Mouse (Mus musculus) G1E (cell line): Measurements from ENCODE around the gene Sncb.

Source experiments
- CTCF ChIP-seq: IDR thresholded peaks from 2 replicates; pipeline ENCODE4 v1.5.1; 2012; ENCODE audit warnings: low read depth, low read length, inconsistent platforms, mixed read lengths
- GATA1 ChIP-seq: IDR thresholded peaks from 2 replicates; pipeline ENCODE4 v1.6.1; 2012; ENCODE audit warnings: borderline replicate concordance, low read length, inconsistent platforms, mixed read lengths
- GATA2 ChIP-seq: IDR thresholded peaks from 2 replicates; pipeline ENCODE4 v1.6.1; 2012; ENCODE audit warnings: low read depth, low read length, inconsistent platforms, borderline replicate concordance
- POLR2AphosphoS5 ChIP-seq: IDR thresholded peaks from 2 replicates; pipeline ENCODE4 v1.6.1; 2012; ENCODE audit warnings: low read depth, low read length, inconsistent platforms; ENCODE audit not compliant: insufficient replicate concordance
- TAL1 ChIP-seq: conservative IDR thresholded peaks from 2 replicates; pipeline ENCODE4 v1.6.1; 2012; ENCODE audit warnings: low read depth, low read length, inconsistent platforms, mixed read lengths

DNA sequence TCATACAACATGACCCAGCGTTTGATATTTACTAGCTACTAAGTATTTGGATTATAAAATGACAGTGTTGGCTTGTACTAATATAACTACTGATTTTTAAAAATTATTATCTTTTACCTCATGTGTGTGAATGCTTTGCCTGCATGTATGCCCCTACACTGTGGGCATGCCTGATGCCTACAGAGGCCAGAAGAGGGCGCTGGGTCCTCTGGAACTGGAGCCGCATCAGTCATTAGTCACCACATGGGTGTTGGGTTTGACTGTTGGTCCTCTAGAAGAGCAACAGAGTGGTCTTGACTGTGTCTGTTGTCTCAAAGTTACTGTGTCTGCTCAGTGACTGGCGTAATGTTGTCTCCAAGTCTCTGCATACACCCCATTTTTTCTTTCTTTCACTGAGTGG, 52.0 kb downstream of the Sncb start:
- TF ChIP-seq CTCF (no peak), POLR2AphosphoS5 (no peak), GATA1 (no peak), GATA2 (no peak), TAL1 (no peak)
